Mouse (Mus musculus) neural tube, embryonic 14.5 days (tissue): Measurements from ENCODE around the gene Baz1a. TPM values are rescaled to one million over a fixed set of nuclear protein-coding genes. Genes with fewer than 3 reads are reported as not detected.

Experiments used
- ATAC-seq: fragments of 200-750 bp; cut with Nextera tagmentation; 2 replicates; pipeline ENCODE4 v1.8.0; 2017; ENCODE audit warnings: low read depth, mild to moderate bottlenecking, moderate TSS enrichment, moderate library complexity
- H3K27ac ChIP-seq: fragments of 300-500 bp; sonication (generic); 2 replicates; pipeline ENCODE4 v1.5.1; 2014; ENCODE audit warnings: low read depth, mild to moderate bottlenecking, control low read depth, low read length, moderate library complexity, mixed read lengths
- H3K27me3 ChIP-seq: fragments of 300-500 bp; sonication (generic); 2 replicates; pipeline ENCODE4 v1.6.1; 2014; ENCODE audit warnings: low read length; ENCODE audit not compliant: control insufficient read depth, insufficient read depth
- H3K36me3 ChIP-seq: fragments of 300-500 bp; sonication (generic); 2 replicates; pipeline ENCODE4 v1.6.1; 2014; ENCODE audit warnings: low read length, mixed read lengths; ENCODE audit not compliant: control insufficient read depth, insufficient read depth
- H3K4me1 ChIP-seq: fragments of 300-500 bp; sonication (generic); 2 replicates; pipeline ENCODE4 v1.6.1; 2014; ENCODE audit warnings: low read length; ENCODE audit not compliant: control insufficient read depth, insufficient read depth
- H3K4me2 ChIP-seq: fragments of 300-500 bp; sonication (generic); 2 replicates; pipeline ENCODE4 v1.6.1; 2014; ENCODE audit warnings: mild to moderate bottlenecking, low read depth, low read length, control low read depth
- H3K4me3 ChIP-seq: fragments of 300-500 bp; sonication (generic); 2 replicates; pipeline ENCODE4 v1.5.1; 2014; ENCODE audit warnings: low read depth, low read length, control low read depth, mixed read lengths
- H3K9ac ChIP-seq: fragments of 300-500 bp; sonication (generic); replicated peaks from 2 replicates; pipeline ENCODE4 v1.6.1; 2014; ENCODE audit warnings: low read depth, mild to moderate bottlenecking, control low read depth, low read length, mixed read lengths
- H3K9me3 ChIP-seq: fragments of 300-500 bp; sonication (generic); 2 replicates; pipeline ENCODE4 v1.6.1; 2016; ENCODE audit warnings: low read length; ENCODE audit not compliant: control insufficient read depth
- WGBS: fragments of 180-500 bp; shearing (Covaris S2); extraction: QIAGEN DNeasy Blood & Tissue Kit; methylation state at CpG from one replicate; pipeline ENCODE4 v1.1.7; 2014; 5-methylcytosine and 5-hydroxymethylcytosine counted together
- polyA plus RNA-seq: library from polyadenylated mRNA; unstranded; fragments of >200 nt; fragmentation: Nextera tagmentation; extraction: Ambion mirVana; gene quantifications from 2 replicates; pipeline ENCODE4 v1.2.1, GENCODE M21; 2014

Gene Baz1a
- polyA plus RNA-seq = 3.3 and 4.3 TPM in 2 replicates

DNA sequence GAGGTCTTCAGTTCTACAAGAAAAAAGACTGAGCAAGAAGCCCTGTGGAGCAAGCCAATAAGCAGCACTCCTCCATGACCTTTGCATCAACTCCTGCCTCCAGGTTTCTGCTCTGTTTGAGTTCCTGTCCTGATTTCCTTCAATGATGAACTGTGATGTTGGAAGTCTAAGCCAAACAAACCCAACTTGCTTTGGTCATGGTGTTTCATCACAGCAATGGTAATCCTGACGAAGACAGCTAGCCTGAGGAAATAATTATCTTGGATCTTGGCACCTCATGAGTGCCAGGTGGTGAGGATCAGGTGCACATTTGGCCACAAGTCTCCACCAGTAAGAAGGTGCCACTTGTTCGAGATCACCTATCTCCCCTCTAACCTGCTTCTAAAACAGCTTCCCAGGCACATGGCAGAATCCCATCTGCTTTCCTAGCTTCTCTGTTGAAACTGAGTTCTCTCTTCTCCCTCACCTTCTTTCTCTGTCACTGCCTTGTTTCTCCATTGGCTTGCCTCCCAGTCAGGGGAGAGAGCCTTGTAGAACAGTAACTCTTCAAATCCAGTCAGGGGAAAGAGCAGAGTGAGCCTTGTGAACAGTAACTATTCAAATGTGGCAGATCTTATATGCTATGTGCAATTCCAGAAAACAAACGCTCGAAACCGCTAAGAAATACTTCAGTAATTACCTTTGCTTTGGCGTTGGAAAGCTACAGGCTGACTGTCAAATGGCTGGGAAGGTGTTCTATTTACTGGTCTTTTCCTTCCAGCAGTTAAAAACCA, at the start of gene Baz1a:
TSS of gene Baz1a (minus strand) at position 723 of the 773 bp plus-strand sequence.
- Histone ChIP-seq H3K36me3 (no peaks in the 10 kb centered on the region), H3K9me3 (no peaks in the 10 kb centered on the region), H3K27ac (no peak within 1 kb of the TSS), H3K27me3 (no peaks in the 10 kb centered on the region), H3K4me3 (no peak within 1 kb of the TSS), H3K9ac (no peak within 1 kb of the TSS), H3K4me2 (no peak within 1 kb of the TSS), H3K4me1 (no peaks in the 10 kb centered on the region)
- WGBS = 90% methylated on average over 6 of the region's 6 CpGs
- no peak for ATAC-seq

DNA sequence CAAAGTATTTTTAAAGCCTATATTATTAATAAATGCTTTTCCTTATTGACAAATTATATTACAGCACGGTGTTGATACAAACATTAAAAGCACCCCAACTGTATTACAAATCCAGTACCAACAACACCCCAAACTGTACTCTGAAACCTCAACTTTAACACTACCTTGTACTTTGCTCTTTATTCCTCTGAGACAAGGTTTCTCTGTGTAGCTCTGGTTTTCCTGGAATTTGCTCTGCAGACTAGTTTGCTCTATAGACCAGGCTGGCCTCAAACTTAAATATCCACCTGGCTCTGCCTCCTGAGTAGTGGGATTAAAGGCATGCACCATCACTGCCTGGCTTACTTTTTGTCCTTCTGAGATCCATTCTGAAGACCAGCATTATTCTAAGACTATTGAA, 48.0 kb upstream of the Baz1a start:
- Histone ChIP-seq H3K9me3 (no peaks in the 10 kb centered on the region), H3K27me3 (no peaks in the 10 kb centered on the region), H3K27ac (no peak overlapping the region), H3K4me2 (no peak overlapping the region), H3K36me3 (no peaks in the 10 kb centered on the region), H3K4me3 (no peak overlapping the region), H3K9ac (no peak overlapping the region), H3K4me1 (no peaks in the 10 kb centered on the region)
- no peak for ATAC-seq
- 94% methylated on average over 1 of the region's 1 CpGs for WGBS

DNA sequence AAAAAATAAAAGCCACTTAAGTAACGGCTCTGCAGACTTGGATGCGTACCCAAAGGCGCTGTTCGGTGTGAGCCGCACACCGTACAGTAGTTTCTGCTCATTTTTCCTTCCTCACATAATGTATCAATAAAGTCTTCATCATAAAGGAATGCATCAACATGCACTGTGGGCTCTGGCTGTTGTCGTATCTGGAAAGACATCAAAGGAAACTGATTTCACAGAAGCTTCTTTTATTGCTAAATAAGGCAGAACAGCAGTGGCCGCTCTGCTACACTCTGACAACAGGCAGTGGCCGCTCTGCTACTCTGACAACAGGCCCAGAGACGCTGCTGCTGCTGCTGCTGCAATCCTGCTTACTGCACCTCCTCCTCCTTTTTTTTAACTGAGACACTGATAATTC, 46.9 kb upstream of the Baz1a start:
- H3K4me1 ChIP-seq = no peaks in the 10 kb centered on the region
- H3K27ac ChIP-seq = no peak overlapping the region
- H3K4me3 ChIP-seq = no peak overlapping the region
- WGBS = 75% methylated on average over 10 of the region's 10 CpGs
- no peaks in the 10 kb centered on the region for H3K27me3 ChIP-seq
- H3K4me2 ChIP-seq = no peak overlapping the region
- H3K9me3 ChIP-seq = no peaks in the 10 kb centered on the region
- no peak overlapping the region for H3K9ac ChIP-seq
- no peaks in the 10 kb centered on the region for H3K36me3 ChIP-seq
- ATAC-seq = no peak

DNA sequence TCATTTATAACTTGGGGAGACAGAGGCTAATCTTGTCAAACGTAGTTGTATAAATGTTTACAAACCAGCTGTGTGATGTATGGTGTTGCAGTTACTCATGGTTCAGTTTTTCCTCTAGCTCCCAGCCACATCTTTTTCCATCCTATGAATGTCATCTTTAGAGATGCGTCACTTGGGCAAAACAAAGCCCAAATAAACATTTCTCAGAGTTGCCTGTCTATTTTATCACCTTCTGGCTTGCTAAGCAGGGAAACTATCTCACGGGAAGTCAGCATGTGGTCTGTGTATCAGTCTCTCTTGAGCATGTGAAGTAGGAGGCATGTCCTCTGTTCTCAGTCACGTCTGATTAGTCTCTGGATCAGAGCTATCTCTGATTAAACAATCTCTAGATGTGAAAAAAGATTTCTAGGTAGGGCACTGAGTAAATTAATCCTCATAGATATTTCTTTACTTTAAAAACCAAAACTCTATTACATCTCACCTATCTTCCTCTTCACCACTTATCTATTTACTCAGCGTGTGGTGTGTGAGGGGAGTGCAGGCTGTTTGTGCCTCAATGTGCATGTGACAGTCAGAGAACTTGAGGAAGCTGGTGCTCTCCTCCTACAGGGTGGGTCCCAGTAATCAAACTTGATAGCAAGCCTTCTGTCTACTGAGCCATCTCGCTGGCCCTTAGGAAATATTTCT, 46.2 kb upstream of the Baz1a start:
- Histone ChIP-seq H3K4me3 (no peak overlapping the region), H3K27me3 (no peaks in the 10 kb centered on the region), H3K27ac (no peak overlapping the region), H3K36me3 (no peaks in the 10 kb centered on the region), H3K9me3 (no peaks in the 10 kb centered on the region), H3K4me2 (no peak overlapping the region), H3K9ac (no peak overlapping the region), H3K4me1 (no peaks in the 10 kb centered on the region)
- no peak for ATAC-seq
- WGBS = 84% methylated on average over 6 of the region's 6 CpGs

DNA sequence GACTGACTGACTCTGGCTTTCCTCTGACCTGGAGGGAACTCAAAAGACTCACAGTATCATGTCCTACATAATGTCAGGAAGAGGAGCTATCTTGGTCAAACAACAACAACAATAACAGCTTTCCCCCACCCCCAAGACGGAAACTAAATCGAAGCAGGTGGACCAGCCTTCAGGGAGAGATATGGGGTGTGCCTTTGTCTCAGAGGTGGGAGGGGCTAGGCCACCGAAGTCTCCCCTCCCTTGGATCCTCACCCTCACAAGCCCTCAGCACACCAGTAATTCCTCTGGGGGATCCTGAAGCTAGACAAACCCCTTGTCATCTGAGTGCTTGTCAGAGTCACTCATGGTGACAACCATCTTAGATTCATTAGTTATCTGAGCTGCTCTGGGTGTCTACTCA, 45.7 kb upstream of the Baz1a start:
- no peaks in the 10 kb centered on the region for H3K36me3 ChIP-seq
- H3K4me2 ChIP-seq = no peak overlapping the region
- H3K9ac ChIP-seq = no peak overlapping the region
- H3K9me3 ChIP-seq = no peaks in the 10 kb centered on the region
- H3K27ac ChIP-seq = no peak overlapping the region
- no peaks in the 10 kb centered on the region for H3K4me1 ChIP-seq
- no peaks in the 10 kb centered on the region for H3K27me3 ChIP-seq
- ATAC-seq = no peak
- no peak overlapping the region for H3K4me3 ChIP-seq
- 86% methylated on average over 3 of the region's 3 CpGs for WGBS

DNA sequence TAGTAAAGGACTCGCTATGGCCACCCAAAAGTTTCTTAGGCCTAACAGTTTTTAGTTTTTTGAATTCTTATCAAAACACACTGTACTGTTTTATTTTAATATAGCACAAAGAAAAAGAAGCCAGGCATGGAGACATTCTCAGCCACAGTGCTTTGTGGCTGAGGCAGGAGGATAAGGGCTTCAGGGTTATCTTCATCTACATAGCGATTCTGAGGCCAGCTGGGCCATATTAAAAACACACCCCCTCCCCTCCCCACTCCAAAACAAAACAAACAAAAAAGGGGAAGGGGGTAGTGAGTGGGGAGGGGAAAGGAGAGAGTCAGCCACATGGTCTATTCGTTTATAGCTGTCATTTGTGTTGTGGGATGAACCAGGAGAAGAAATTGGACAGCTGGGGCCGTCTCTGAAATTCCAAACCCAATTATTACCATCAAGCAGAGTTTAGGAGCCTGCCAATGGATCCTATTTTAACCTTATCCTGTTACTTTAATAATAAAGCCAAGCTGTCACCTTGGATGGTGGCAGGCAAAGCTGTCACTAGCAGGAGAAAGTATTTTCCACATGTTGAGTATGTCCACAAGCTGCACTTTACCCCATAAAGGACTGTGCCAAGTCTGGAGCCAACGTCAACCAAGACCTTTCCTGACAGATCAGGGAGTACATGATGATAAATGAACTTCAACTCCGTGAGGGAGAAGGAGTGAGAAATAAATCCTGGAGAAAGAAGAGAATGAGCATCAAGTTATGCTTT, 44.9 kb upstream of the Baz1a start:
- Histone ChIP-seq H3K27ac (no peak overlapping the region), H3K4me2 (no peak overlapping the region), H3K27me3 (no peaks in the 10 kb centered on the region), H3K9ac (no peak overlapping the region), H3K4me3 (no peak overlapping the region), H3K36me3 (no peaks in the 10 kb centered on the region), H3K4me1 (no peaks in the 10 kb centered on the region), H3K9me3 (no peaks in the 10 kb centered on the region)
- 68% methylated on average over 6 of the region's 6 CpGs for whole genome bisulfite sequencing
- ATAC-seq = no peak

DNA sequence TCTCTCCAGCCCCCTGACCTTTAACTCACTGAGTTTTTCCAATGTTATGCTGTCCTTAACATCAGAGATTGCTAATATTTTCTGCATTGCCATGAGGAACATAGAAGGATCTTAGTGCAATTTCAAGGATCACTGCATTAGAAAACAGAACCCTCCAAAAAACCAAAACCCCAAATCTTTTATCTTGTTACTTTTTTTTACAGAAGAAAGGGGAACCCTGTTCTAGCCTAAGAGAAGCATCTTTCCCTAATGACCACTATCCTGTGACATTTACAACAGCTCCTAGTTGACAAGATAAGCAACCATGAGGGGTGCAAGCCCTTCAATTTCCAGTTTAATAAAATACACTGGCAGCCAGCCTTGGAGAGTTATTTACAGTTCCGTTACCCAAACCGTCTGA, 42.6 kb upstream of the Baz1a start:
- no peak overlapping the region for H3K4me3 ChIP-seq
- H3K27ac ChIP-seq = no peak overlapping the region
- no peak overlapping the region for H3K9ac ChIP-seq
- 92% methylated on average over 2 of the region's 2 CpGs for WGBS
- no peaks in the 10 kb centered on the region for H3K36me3 ChIP-seq
- ATAC-seq = no peak
- no peaks in the 10 kb centered on the region for H3K27me3 ChIP-seq
- H3K4me1 ChIP-seq = no peaks in the 10 kb centered on the region
- H3K4me2 ChIP-seq = no peak overlapping the region
- H3K9me3 ChIP-seq = no peaks in the 10 kb centered on the region

DNA sequence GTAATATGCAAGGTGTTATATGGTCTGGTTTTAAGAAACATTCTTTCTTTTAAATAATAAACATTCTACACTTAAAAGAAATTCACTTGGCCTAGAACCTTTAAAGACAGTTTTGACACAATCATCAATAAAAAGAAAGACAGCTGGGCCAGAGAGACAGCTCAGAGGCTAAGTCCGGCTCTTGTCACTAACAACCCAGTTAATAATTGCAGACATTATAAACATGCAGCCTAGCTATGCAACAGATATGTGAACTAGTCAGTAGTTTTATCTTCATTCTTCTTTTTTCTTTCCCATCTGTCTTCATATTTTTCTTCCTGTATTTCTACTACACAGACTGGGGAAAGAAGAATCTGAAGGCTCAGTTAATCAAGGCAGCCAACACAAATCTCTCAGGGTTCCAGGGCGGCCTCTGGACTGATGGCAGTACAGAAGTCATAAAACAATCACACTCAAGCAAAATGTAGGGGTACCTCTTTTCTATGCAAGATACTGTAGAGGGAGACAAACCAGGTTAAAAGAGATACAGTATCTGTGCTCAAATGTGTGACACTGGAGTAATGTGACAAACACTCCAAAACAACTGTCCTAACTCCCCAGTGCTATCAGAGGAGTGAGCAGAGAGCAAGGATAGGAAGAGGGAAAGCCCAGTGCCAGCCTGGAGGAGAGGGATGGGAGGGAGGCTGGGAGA, 40.5 kb upstream of the Baz1a start:
- Histone ChIP-seq H3K9ac (no peak overlapping the region), H3K4me1 (no peaks in the 10 kb centered on the region), H3K4me2 (no peak overlapping the region), H3K9me3 (no peaks in the 10 kb centered on the region), H3K27me3 (no peaks in the 10 kb centered on the region), H3K4me3 (no peak overlapping the region), H3K27ac (no peak overlapping the region), H3K36me3 (no peaks in the 10 kb centered on the region)
- WGBS = 57% methylated on average over 2 of the region's 2 CpGs
- no peak for ATAC-seq
